Mouse (Mus musculus): ENCODE results near the gene Cramp1l. TPM values are rescaled to one million over a fixed set of nuclear protein-coding genes. Genes with fewer than 3 reads are reported as not detected.

Cramp1l gene
- polyA plus RNA-seq, 1 experiment from 2014 or later, result 14.3 TPM

GRCm38 (mm10) chr17:25044879-25045278, 29.3 kb upstream of the Cramp1l start:
- no peaks in the 10 kb centered on the region for H3K4me1 ChIP-seq (replicated peaks; ENCODE audit: control insufficient read depth, insufficient read depth, low read length)
- H3K4me2 ChIP-seq (ENCODE audit: low read depth, low read length, severe bottlenecking), result no peak overlapping the region
- no peaks in the 10 kb centered on the region for H3K36me3 ChIP-seq (ENCODE audit: control insufficient read depth, insufficient read depth, low read length)
- ATAC-seq (replicated peaks; ENCODE audit: low FRiP score) (no peak), DNase-seq (ENCODE audit: low spot score) (no peak)
- no peak overlapping the region for H3K9ac ChIP-seq (ENCODE audit: low read length)
- no peaks in the 10 kb centered on the region for H3K9me3 ChIP-seq (ENCODE audit: control insufficient read depth, low read length)
- no peaks in the 10 kb centered on the region for H3K27me3 ChIP-seq (ENCODE audit: control insufficient read depth, insufficient read depth, low read length)
- H3K27ac ChIP-seq (ENCODE audit: low read depth, low read length), result no peak overlapping the region
- 77% methylated on average over 7 of the region's 7 CpGs for WGBS
- H3K4me3 ChIP-seq (ENCODE audit: low read depth, low read length), result no peak overlapping the region

GRCm38 (mm10) chr17:25036183-25036582, 20.6 kb upstream of the Cramp1l start:
- H3K4me3 ChIP-seq (ENCODE audit: low read depth, low read length), result no peak overlapping the region
- H3K4me2 ChIP-seq (ENCODE audit: low read depth, low read length, severe bottlenecking), result no peak overlapping the region
- H3K27ac ChIP-seq (ENCODE audit: low read depth, low read length), result no peak overlapping the region
- 69% methylated on average over 4 of the region's 4 CpGs for WGBS
- ATAC-seq (replicated peaks; ENCODE audit: low FRiP score), result no peak
- H3K4me1 ChIP-seq (replicated peaks; ENCODE audit: control insufficient read depth, insufficient read depth, low read length), result no peaks in the 10 kb centered on the region
- no peaks in the 10 kb centered on the region; the same call in 1 of the 2 replicates for H3K36me3 ChIP-seq (ENCODE audit: control insufficient read depth, insufficient read depth, low read length)
- H3K27me3 ChIP-seq (ENCODE audit: control insufficient read depth, insufficient read depth, low read length), result no peaks in the 10 kb centered on the region
- no peak overlapping the region for H3K9ac ChIP-seq (ENCODE audit: low read length)
- no peak for DNase-seq (ENCODE audit: low spot score)
- no peaks in the 10 kb centered on the region for H3K9me3 ChIP-seq (ENCODE audit: control insufficient read depth, low read length)

GRCm38 (mm10) chr17:25016292-25017132, 924 bp upstream of the Cramp1l start:
- peak overlapping the region; percentile 70 for H3K9ac ChIP-seq (ENCODE audit: low read length)
- peak; percentile 87 for ATAC-seq (replicated peaks; ENCODE audit: low FRiP score)
- H3K36me3 ChIP-seq (ENCODE audit: control insufficient read depth, insufficient read depth, low read length), result 0 out of 2 replicates have a peak, but pooled peaks cover 2% of the 10 kb centered on the region
- H3K4me3 ChIP-seq (ENCODE audit: low read depth, low read length), result peak overlapping the region; percentile 99
- under 1% methylated on average over 55 of the region's 55 CpGs for WGBS
- no peaks in the 10 kb centered on the region for H3K9me3 ChIP-seq (ENCODE audit: control insufficient read depth, low read length)
- peaks cover 4% of the 10 kb centered on the region; the same call in 1 of the 2 replicates for H3K4me1 ChIP-seq (replicated peaks; ENCODE audit: control insufficient read depth, insufficient read depth, low read length)
- peak; percentile 85 for DNase-seq (ENCODE audit: low spot score)
- H3K4me2 ChIP-seq (ENCODE audit: low read depth, low read length, severe bottlenecking), result peak overlapping the region; percentile 93
- H3K27me3 ChIP-seq (ENCODE audit: control insufficient read depth, insufficient read depth, low read length), result no peaks in the 10 kb centered on the region
- peak overlapping the region; percentile 69 for H3K27ac ChIP-seq (ENCODE audit: low read depth, low read length)

GRCm38 (mm10) chr17:25014841-25015570, 582 bp downstream of the Cramp1l start:
- Histone ChIP-seq H3K36me3 (ENCODE audit: control insufficient read depth, insufficient read depth, low read length) (peaks cover 4% of the 10 kb centered on the region; the same call in 1 of the 2 replicates), H3K4me1 (replicated peaks; ENCODE audit: control insufficient read depth, insufficient read depth, low read length) (peaks cover 4% of the 10 kb centered on the region; the same call in 1 of the 2 replicates), H3K27me3 (ENCODE audit: control insufficient read depth, insufficient read depth, low read length) (no peaks in the 10 kb centered on the region), H3K4me2 (ENCODE audit: low read depth, low read length, severe bottlenecking) (peak overlapping the region; percentile 93), H3K27ac (ENCODE audit: low read depth, low read length) (peak overlapping the region; percentile 62), H3K4me3 (ENCODE audit: low read depth, low read length) (peak overlapping the region; percentile 99), H3K9ac (ENCODE audit: low read length) (peak overlapping the region; percentile 98), H3K9me3 (ENCODE audit: control insufficient read depth, low read length) (no peaks in the 10 kb centered on the region)
- peak; percentile 73 for DNase-seq (ENCODE audit: low spot score)
- under 1% methylated on average over 39 of the region's 39 CpGs for WGBS
- ATAC-seq (replicated peaks; ENCODE audit: low FRiP score), result peak; percentile 9; the same call in 1 of the 2 replicates

GRCm38 (mm10) chr17:25013606-25014501, 1.7 kb downstream of the Cramp1l start:
- no peaks in the 10 kb centered on the region for H3K27me3 ChIP-seq (ENCODE audit: control insufficient read depth, insufficient read depth, low read length)

GRCm38 (mm10) chr17:25007480-25007879, 8.1 kb downstream of the Cramp1l start:
- Histone ChIP-seq H3K9me3 (ENCODE audit: control insufficient read depth, low read length) (no peaks in the 10 kb centered on the region), H3K4me1 (replicated peaks; ENCODE audit: control insufficient read depth, insufficient read depth, low read length) (no peaks in the 10 kb centered on the region), H3K27me3 (ENCODE audit: control insufficient read depth, insufficient read depth, low read length) (no peaks in the 10 kb centered on the region), H3K4me3 (ENCODE audit: low read depth, low read length) (no peak overlapping the region), H3K9ac (ENCODE audit: low read length) (no peak overlapping the region), H3K27ac (ENCODE audit: low read depth, low read length) (no peak overlapping the region), H3K36me3 (ENCODE audit: control insufficient read depth, insufficient read depth, low read length) (peaks cover 9% of the 10 kb centered on the region), H3K4me2 (ENCODE audit: low read depth, low read length, severe bottlenecking) (no peak overlapping the region)
- no peak for DNase-seq (ENCODE audit: low spot score)
- no peak for ATAC-seq (replicated peaks; ENCODE audit: low FRiP score)

More at GRCm38 (mm10) chr17:25013606-25014501, 1.7 kb downstream of the Cramp1l start:
- WGBS, result under 1% methylated on average over 80 of the region's 81 CpGs
- Histone ChIP-seq H3K27ac (ENCODE audit: low read depth, low read length) (peak overlapping the region; percentile 73), H3K9ac (ENCODE audit: low read length) (peak overlapping the region; percentile 98), H3K9me3 (ENCODE audit: control insufficient read depth, low read length) (no peaks in the 10 kb centered on the region), H3K4me3 (ENCODE audit: low read depth, low read length) (peak overlapping the region; percentile 99), H3K4me1 (replicated peaks; ENCODE audit: control insufficient read depth, insufficient read depth, low read length) (peaks cover 4% of the 10 kb centered on the region; the same call in 1 of the 2 replicates), H3K4me2 (ENCODE audit: low read depth, low read length, severe bottlenecking) (peak overlapping the region; percentile 93), H3K36me3 (ENCODE audit: control insufficient read depth, insufficient read depth, low read length) (peaks cover 7% of the 10 kb centered on the region)
- peak; percentile 79 for DNase-seq (ENCODE audit: low spot score)
- 0 out of 2 replicates have a peak, but pooled peaks have one; percentile 7 for ATAC-seq (replicated peaks; ENCODE audit: low FRiP score)

GRCm38 (mm10) chr17:25005102-25005501, 10.5 kb downstream of the Cramp1l start:
- H3K4me2 ChIP-seq (ENCODE audit: low read depth, low read length, severe bottlenecking), result no peak overlapping the region
- 94% methylated on average over 3 of the region's 3 CpGs for WGBS
- H3K4me3 ChIP-seq (ENCODE audit: low read depth, low read length), result no peak overlapping the region
- H3K27ac ChIP-seq (ENCODE audit: low read depth, low read length), result no peak overlapping the region
- no peaks in the 10 kb centered on the region for H3K27me3 ChIP-seq (ENCODE audit: control insufficient read depth, insufficient read depth, low read length)
- no peak for ATAC-seq (replicated peaks; ENCODE audit: low FRiP score)
- H3K9me3 ChIP-seq (ENCODE audit: control insufficient read depth, low read length), result no peaks in the 10 kb centered on the region
- no peak overlapping the region for H3K9ac ChIP-seq (ENCODE audit: low read length)
- no peaks in the 10 kb centered on the region for H3K4me1 ChIP-seq (replicated peaks; ENCODE audit: control insufficient read depth, insufficient read depth, low read length)
- peaks cover 4% of the 10 kb centered on the region for H3K36me3 ChIP-seq (ENCODE audit: control insufficient read depth, insufficient read depth, low read length)
- DNase-seq (ENCODE audit: low spot score), result no peak

- Histone ChIP-seq H3K4me2 (ENCODE audit: low read depth, low read length, severe bottlenecking) (no peak overlapping the region), H3K9me3 (ENCODE audit: control insufficient read depth, low read length) (no peaks in the 10 kb centered on the region), H3K27ac (ENCODE audit: low read depth, low read length) (no peak overlapping the region), H3K27me3 (ENCODE audit: control insufficient read depth, insufficient read depth, low read length) (no peaks in the 10 kb centered on the region), H3K4me1 (replicated peaks; ENCODE audit: control insufficient read depth, insufficient read depth, low read length) (no peaks in the 10 kb centered on the region), H3K36me3 (ENCODE audit: control insufficient read depth, insufficient read depth, low read length) (peaks cover 24% of the 10 kb centered on the region; the same call in 1 of the 2 replicates), H3K9ac (ENCODE audit: low read length) (no peak overlapping the region), H3K4me3 (ENCODE audit: low read depth, low read length) (no peak overlapping the region)
- DNase-seq (ENCODE audit: low spot score) (no peak), ATAC-seq (replicated peaks; ENCODE audit: low FRiP score) (no peak)
- 92% methylated on average over 6 of the region's 6 CpGs for WGBS
Measured at GRCm38 (mm10) chr17:24994721-24995120, 20.9 kb downstream of the Cramp1l start.
